Mouse (Mus musculus) bone marrow, adult 2 months (tissue): ENCODE results near the gene Pfdn2. TPM values are rescaled to one million over a fixed set of nuclear protein-coding genes. Genes with fewer than 3 reads are reported as not detected.
"Not testable (repeated sequence)": the region's sequence is repeated elsewhere in the genome, so short reads cannot be mapped to it uniquely, and the experiment has no call there.

Experiments used
- H3K27ac ChIP-seq: fragments of 200-500 bp; 2 replicates; pipeline ENCODE4 v1.5.1; 2012; ENCODE audit warnings: low read depth, mild to moderate bottlenecking, control low read depth, inconsistent platforms, low read length; ENCODE audit not compliant: control insufficient read depth, poor library complexity, insufficient read depth
- H3K4me1 ChIP-seq: fragments of 200-500 bp; 2 replicates; pipeline ENCODE4 v1.6.1; 2011; ENCODE audit warnings: low read length; ENCODE audit not compliant: control insufficient read depth, insufficient read depth
- H3K4me3 ChIP-seq: fragments of 200-500 bp; replicated peaks from 2 replicates; pipeline ENCODE3; 2011; ENCODE audit warnings: mild to moderate bottlenecking, low read depth, low read length, control low read depth; ENCODE audit not compliant: control insufficient read depth
- CTCF ChIP-seq: fragments of 200-500 bp; IDR thresholded peaks from 2 replicates; pipeline ENCODE4 v1.5.1; 2011; ENCODE audit warnings: low read length, control low read depth; ENCODE audit not compliant: control insufficient read depth, insufficient read depth
- POLR2A ChIP-seq: fragments of 200-500 bp; IDR thresholded peaks from 2 replicates; pipeline ENCODE4 v1.6.1; 2011; ENCODE audit warnings: low read depth, mild to moderate bottlenecking, control low read depth, low read length, borderline replicate concordance; ENCODE audit not compliant: control insufficient read depth
- WGBS: fragments of 180-500 bp; shearing (Covaris S2); methylation state at CpG from one replicate; pipeline ENCODE4 v1.1.7; 2018; 5-methylcytosine and 5-hydroxymethylcytosine counted together
- polyA plus RNA-seq: library from polyadenylated mRNA; stranded (reverse); fragments of >200 nt; gene quantifications from 2 replicates; pipeline ENCODE4 v1.2.4, GENCODE M21; 2011; ENCODE audit warnings: low replicate concordance; ENCODE audit not compliant: missing spikeins, insufficient read depth, insufficient read length

Pfdn2 gene
- polyA plus RNA-seq, 1 experiment = 94.4 TPM

GRCm38 (mm10) chr1:171325571-171325970 lies 19.9 kb upstream of the Pfdn2 start:
- H3K4me3 ChIP-seq = no peak overlapping the region
- H3K27ac ChIP-seq = no peak overlapping the region
- 89% methylated on average over 2 of the region's 2 CpGs for whole genome bisulfite sequencing
- H3K4me1 ChIP-seq = no peaks in the 10 kb centered on the region; the same call in 1 of the 2 replicates
- TF ChIP-seq CTCF (no peak), POLR2A (no peak)

- 32% methylated on average over 4 of the region's 4 CpGs for WGBS
- H3K4me3 ChIP-seq, H3K4me1 ChIP-seq, H3K27ac ChIP-seq: not testable (repeated sequence)
Observed at GRCm38 (mm10) chr1:171326588-171326987, 18.9 kb upstream of the Pfdn2 start.

GRCm38 (mm10) chr1:171328244-171328643 lies 17.2 kb upstream of the Pfdn2 start:
- 33% methylated on average over 9 of the region's 9 CpGs for WGBS
- Histone ChIP-seq H3K4me3 (peak overlapping the region; percentile 85), H3K27ac (peak overlapping the region; percentile 99; the same call in 1 of the 2 replicates), H3K4me1 (peaks cover 1% of the 10 kb centered on the region; the same call in 1 of the 2 replicates)
- no peak for TF ChIP-seq CTCF
- TF ChIP-seq POLR2A = no peak

DNA sequence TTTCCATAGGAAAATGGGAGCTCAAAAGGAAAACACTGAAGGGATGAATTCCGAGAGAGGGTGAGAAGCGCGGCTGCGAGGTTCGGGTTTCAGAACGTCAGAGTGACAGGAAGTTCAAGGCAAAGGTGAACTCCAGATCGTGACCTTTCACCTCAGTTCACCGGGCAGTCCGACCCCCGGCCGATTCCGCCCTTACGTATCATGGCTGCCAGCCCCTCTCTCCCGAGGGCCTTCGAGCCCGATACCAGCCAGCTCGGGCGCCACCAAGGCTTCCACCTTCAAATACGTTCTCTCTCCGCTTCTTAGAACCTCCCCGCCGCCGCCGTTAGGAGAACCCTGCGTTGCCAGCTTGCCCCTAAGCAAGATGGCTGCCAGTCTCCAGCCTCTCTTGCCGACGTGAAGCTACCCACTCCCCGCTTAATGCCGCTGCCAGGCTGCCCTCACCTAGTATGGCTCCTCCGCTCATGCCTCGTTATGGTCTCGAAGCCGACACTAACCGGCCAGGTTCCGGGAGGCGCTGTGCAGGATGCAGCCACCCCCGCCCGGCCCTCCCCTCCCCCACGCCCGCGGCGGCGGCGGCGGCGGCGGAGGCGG lies 16.5 kb upstream of the Pfdn2 start, which contains the start of gene Dedd:
Gene Dedd, plus strand, starts transcription at position 307 of the 594 bp plus-strand sequence.
- Histone ChIP-seq H3K4me1 (peaks cover 1% of the 10 kb centered on the region; the same call in 1 of the 2 replicates), H3K4me3 (peak within 1 kb of the TSS; percentile 85), H3K27ac (peak within 1 kb of the TSS; percentile 99)
- WGBS = 2% methylated on average over 48 of the region's 48 CpGs
- TF ChIP-seq CTCF (no peak; the same call in 1 of the 2 replicates), POLR2A (peak; percentile 44; the same call in 1 of the 2 replicates)

DNA sequence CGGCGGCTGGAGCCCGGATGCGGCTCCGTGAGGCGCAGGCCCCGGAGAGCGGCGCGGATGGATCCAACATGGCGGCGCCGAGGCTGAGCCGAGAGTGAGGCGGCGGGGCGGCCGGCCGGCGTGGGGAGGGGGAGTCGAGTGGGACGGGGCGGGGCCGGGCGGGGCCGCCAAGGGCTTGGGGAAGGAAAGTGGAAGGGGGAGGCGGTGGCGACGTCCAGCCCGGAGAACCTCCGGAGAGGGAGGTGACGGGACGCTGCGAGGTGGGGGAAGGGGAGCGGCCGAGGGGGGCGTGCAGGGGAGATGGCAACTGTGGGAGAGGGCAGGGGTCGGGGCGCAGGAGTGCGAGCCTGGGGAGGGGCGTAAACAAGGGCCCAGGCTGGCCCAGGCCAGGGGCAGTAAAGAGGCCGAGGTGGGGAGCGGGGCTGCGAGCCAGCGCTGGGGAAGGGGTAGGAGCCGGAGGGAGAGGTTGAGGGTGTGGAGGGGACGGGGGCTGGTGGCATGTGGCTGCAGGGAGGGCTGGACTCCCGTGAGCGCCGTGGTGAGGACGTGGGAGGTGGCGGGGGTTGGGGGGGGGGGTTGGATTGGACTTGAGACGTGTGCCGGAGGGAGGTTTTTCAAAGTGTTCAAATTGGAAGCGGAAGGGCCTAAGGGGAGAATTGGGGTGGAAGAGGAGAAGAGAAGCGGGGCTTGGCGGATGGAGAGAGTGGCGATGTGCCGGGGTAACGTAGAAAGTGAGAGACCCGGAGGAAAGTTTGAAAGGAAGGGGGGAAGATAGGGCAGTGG lies 15.8 kb upstream of the Pfdn2 start:
- TF ChIP-seq POLR2A = peak; percentile 39; the same call in 1 of the 2 replicates
- TF ChIP-seq CTCF = no peak
- Histone ChIP-seq H3K4me1 (peaks cover 1% of the 10 kb centered on the region; the same call in 1 of the 2 replicates), H3K27ac (peak overlapping the region; percentile 99), H3K4me3 (peak overlapping the region; percentile 82)
- WGBS = 2% methylated on average over 52 of the region's 61 CpGs

- Histone ChIP-seq H3K27ac (peak overlapping the region; percentile 56; the same call in 1 of the 2 replicates), H3K4me1 (peaks cover 1% of the 10 kb centered on the region; the same call in 1 of the 2 replicates), H3K4me3 (peak overlapping the region; percentile 82)
- under 1% methylated on average over 4 of the region's 4 CpGs for WGBS
- TF ChIP-seq POLR2A (no peak), CTCF (no peak)
Observed at GRCm38 (mm10) chr1:171330216-171330560, 15.3 kb upstream of the Pfdn2 start.

- H3K27ac ChIP-seq = no peak overlapping the region
- TF ChIP-seq CTCF (no peak), POLR2A (no peak)
Observed at GRCm38 (mm10) chr1:171342262-171343207, 2.9 kb upstream of the Pfdn2 start.

More at GRCm38 (mm10) chr1:171342262-171343207, 2.9 kb upstream of the Pfdn2 start:
- WGBS = 93% methylated on average over 16 of the region's 16 CpGs
- no peaks in the 10 kb centered on the region; the same call in 1 of the 2 replicates for H3K4me1 ChIP-seq
- no peak overlapping the region for H3K4me3 ChIP-seq
